Mouse (Mus musculus) kidney, adult 2 months (tissue): ENCODE results near the gene Tcstv1. TPM values are rescaled to one million over a fixed set of nuclear protein-coding genes. Genes with fewer than 3 reads are reported as not detected.

Experiments
- polyA plus RNA-seq: library from polyadenylated mRNA; depleted of rRNA; stranded (reverse); fragments of >200 nt; gene quantifications from 2 replicates; pipeline ENCODE4 v1.2.3, GENCODE M21; 2012; rRNA removed

Gene Tcstv1
- polyA plus RNA-seq, 1 experiment: not detected

Other genes with a start within 250 kb of the Tcstv1 start
- gene Hmgcs1, start 204.4 kb downstream of the Tcstv1 start, polyA plus RNA-seq: 67.5 and 86.3 TPM in 2 replicates
- gene Nim1k, start 138.9 kb downstream of the Tcstv1 start, polyA plus RNA-seq: 0.88 and 1.0 TPM in 2 replicates
- gene Zfp131, start 103.9 kb downstream of the Tcstv1 start, polyA plus RNA-seq: 4.7 and 5.5 TPM in 2 replicates
- gene AF067063, start 64.6 kb downstream of the Tcstv1 start, polyA plus RNA-seq: not detected in 2 replicates
- gene D13Ertd608e, start 58.8 kb downstream of the Tcstv1 start, polyA plus RNA-seq: not detected in 2 replicates
- not detected in 2 replicates for gene Gm21761, start 34.5 kb upstream of the Tcstv1 start, polyA plus RNA-seq
- gene B020031M17Rik, start 56.0 kb upstream of the Tcstv1 start, polyA plus RNA-seq: not detected in 2 replicates
- not detected in 2 replicates for gene Gm36079, start 132.2 kb upstream of the Tcstv1 start, polyA plus RNA-seq
- 0.19 and 0.80 TPM in 2 replicates for gene Gm21188, start 157.4 kb upstream of the Tcstv1 start, polyA plus RNA-seq
- not detected in 2 replicates for gene Gm20767, start 245.5 kb upstream of the Tcstv1 start, polyA plus RNA-seq